Comparison of ENCODE assay signal across 8 mouse cellular contexts in genomic region chr15:8442156-8442555, GRCm38 (mm10). TPM values are rescaled to one million over a fixed set of nuclear protein-coding genes. Genes with fewer than 3 reads are reported as not detected.
DNase-seq lines count a peak whose midpoint lies in the region; ATAC-seq and TF ChIP-seq lines count a peak whose summit lies in the region.

No protein-coding gene starts in this region.

- ATAC-seq in heart, embryonic 12.5 days (ENCODE audit: insufficient number of reproducible peaks, low FRiP score), result no peak

- DNase-seq in left cerebral cortex, adult 2 months (ENCODE audit: extremely low spot score in 1 of 2, low spot score in 2 of 2), result no peak
- no peak for DNase-seq in left cerebral cortex, adult 9 months (ENCODE audit: low spot score in 2 of 2)
- DNase-seq in kidney, postnatal 14 days, result peak; percentile 29
- no peak for DNase-seq in spleen, postnatal 36 days (ENCODE audit: low spot score in 2 of 2)
- no peak for DNase-seq in thymus, postnatal 0 days (ENCODE audit: low spot score)

- no peak for TF ChIP-seq CTCF in left cerebral cortex, adult 2 months (IDR thresholded peaks at IDR 0.05)
- no peak for TF ChIP-seq CTCF in bone marrow macrophage, adult 2 months (IDR thresholded peaks at IDR 0.05; ENCODE audit: low read depth, low read length)

- peak overlapping the region; percentile 82 for H3K9ac ChIP-seq in heart, embryonic 12.5 days

- H3K27ac ChIP-seq in left cerebral cortex, adult 2 months, result peak overlapping the region; percentile 12; the same call in 1 of the 2 replicates
- H3K27ac ChIP-seq in bone marrow macrophage, adult 2 months (ENCODE audit: insufficient read depth, low read depth, low read length), result peak overlapping the region; percentile 43; the same call in 1 of the 2 replicates
- peak overlapping the region; percentile 69 for H3K27ac ChIP-seq in heart, embryonic 12.5 days (ENCODE audit: poor library complexity, severe bottlenecking)

- no peaks in the 10 kb centered on the region for H3K36me3 ChIP-seq in heart, embryonic 12.5 days
- no peaks in the 10 kb centered on the region for H3K36me3 ChIP-seq in myocyte (ENCODE audit: control insufficient read depth, insufficient read depth)

- no peak for TF ChIP-seq POLR2A in bone marrow macrophage, adult 2 months (IDR thresholded peaks at IDR 0.05; ENCODE audit: borderline replicate concordance, low read depth, low read length)
- TF ChIP-seq POLR2A in myocyte (IDR thresholded peaks at IDR 0.05; ENCODE audit: insufficient read length, low read depth), result no peak

- H3K9me3 ChIP-seq in heart, embryonic 12.5 days (replicated peaks), result no peaks in the 10 kb centered on the region

- H3ac ChIP-seq in myocyte (ENCODE audit: control insufficient read depth, insufficient read length), result peak overlapping the region; percentile 28

- intact Hi-C loops in left cerebral cortex, adult 2 months (cut with DNase I), result loop anchor here (10.0 kb wide), 1 partner anchor 277 kb away; the partner anchor contains the start of gene Cplane1

- peak overlapping the region; percentile 80 for H3K4me2 ChIP-seq in heart, embryonic 12.5 days
- peak overlapping the region; percentile 96 for H3K4me2 ChIP-seq in myocyte (ENCODE audit: low read depth)

- WGBS in heart, embryonic 12.5 days, result 1% methylated on average over 11 of the region's 11 CpGs

- H3K4me3 ChIP-seq in left cerebral cortex, adult 2 months, result peak overlapping the region; percentile 79
- H3K4me3 ChIP-seq in bone marrow macrophage, adult 2 months (ENCODE audit: insufficient read depth, low read length), result peak overlapping the region; percentile 85
- H3K4me3 ChIP-seq in heart, embryonic 12.5 days, result peak overlapping the region; percentile 97
- H3K4me3 ChIP-seq in myocyte, result peak overlapping the region; percentile 70

- H3K79me2 ChIP-seq in myocyte (ENCODE audit: control insufficient read depth, insufficient read depth), result peaks cover 70% of the 10 kb centered on the region

- no peaks in the 10 kb centered on the region for H3K27me3 ChIP-seq in heart, embryonic 12.5 days (replicated peaks)
- H3K27me3 ChIP-seq in myocyte (ENCODE audit: control insufficient read depth, insufficient read depth, insufficient read length), result no peaks in the 10 kb centered on the region

- H3K4me1 ChIP-seq in bone marrow macrophage, adult 2 months (ENCODE audit: control insufficient read depth, insufficient read depth, low read length), result peaks cover 4% of the 10 kb centered on the region
- peaks cover 8% of the 10 kb centered on the region; the same call in 1 of the 2 replicates for H3K4me1 ChIP-seq in heart, embryonic 12.5 days (replicated peaks)

TF ChIP-seq in myocyte, 11 proteins besides CTCF, POLR2A, EP300 and RAD21:
- TF ChIP-seq SRF (IDR thresholded peaks at IDR 0.05; ENCODE audit: control insufficient read depth, insufficient read length, low read depth) (no peak), MYOG (IDR thresholded peaks at IDR 0.05; ENCODE audit: control insufficient read depth in 1 of 3, insufficient read depth in 1 of 3, insufficient read length in 2 of 3, low read depth in 2 of 3) (no peak), E2F4 (IDR thresholded peaks at IDR 0.05; ENCODE audit: insufficient read depth) (no peak), CEBPB (IDR thresholded peaks at IDR 0.05; ENCODE audit: insufficient read depth, poor library complexity, severe bottlenecking) (no peak), USF1 (IDR thresholded peaks at IDR 0.05; ENCODE audit: low read depth) (no peak), MYOD1 (IDR thresholded peaks at IDR 0.05; ENCODE audit: control insufficient read depth in 1 of 3, insufficient read length in 2 of 3, low read depth in 2 of 3) (no peak), POLR2AphosphoS2 (IDR thresholded peaks at IDR 0.05; ENCODE audit: insufficient read length, low read depth) (no peak)

RNA-seq across cellular contexts. Expression of gene Nipbl, which starts 2.1 kb away (rescaled TPM):
- 10 to 100 TPM; 29.9 to 31.4 TPM for total RNA-seq in left cerebral cortex, adult 2 months (2021)
- polyA plus RNA-seq in bone marrow macrophage, adult 2 months (2012; ENCODE audit: insufficient read depth, insufficient read length, missing spikeins), result 38.6 and 43.3 TPM in 2 replicates
- 13.3 and 13.6 TPM in 2 replicates for polyA plus RNA-seq in heart, embryonic 12.5 days (2016; fragmentation: Nextera tagmentation; extraction: Ambion mirVana)
- polyA plus RNA-seq in myocyte (2012; fragmentation: generic; extraction: Trizol), result 6.5 TPM
- polyA plus RNA-seq in thymus, postnatal 0 days (2015; fragmentation: Nextera tagmentation; extraction: Ambion mirVana), result 22.5 and 28.7 TPM in 2 replicates

Comparison
In these comparisons a context has a peak if more than half of its experiments do, and no peak if none do; other contexts are left out.
1. H3K27ac ChIP-seq: peak in every context shown above with its lines; median percentile 69 in heart, embryonic 12.5 days; 43 in bone marrow macrophage, adult 2 months; 12 in left cerebral cortex, adult 2 months.